Mouse (Mus musculus) cerebellum, adult (tissue): ENCODE results near the gene Zfp651.

Experiments
- ATAC-seq: cut with Nextera tagmentation; 2 replicates; pipeline ENCODE4 v1.9.2; 2017; ENCODE audit warnings: mild to moderate bottlenecking, moderate library complexity, mixed read lengths; ENCODE audit not compliant: insufficient number of reproducible peaks, low FRiP score, low TSS enrichment

Gene Zfp651

GRCm38 (mm10) chr9:121761787-121762186, 2.7 kb downstream of the Zfp651 start:
- ATAC-seq, result no peak

GRCm38 (mm10) chr9:121762248-121762647, 3.1 kb downstream of the Zfp651 start:
- ATAC-seq, result no peak

- no peak for ATAC-seq
Measured at GRCm38 (mm10) chr9:121762761-121763160, 3.6 kb downstream of the Zfp651 start.

DNA sequence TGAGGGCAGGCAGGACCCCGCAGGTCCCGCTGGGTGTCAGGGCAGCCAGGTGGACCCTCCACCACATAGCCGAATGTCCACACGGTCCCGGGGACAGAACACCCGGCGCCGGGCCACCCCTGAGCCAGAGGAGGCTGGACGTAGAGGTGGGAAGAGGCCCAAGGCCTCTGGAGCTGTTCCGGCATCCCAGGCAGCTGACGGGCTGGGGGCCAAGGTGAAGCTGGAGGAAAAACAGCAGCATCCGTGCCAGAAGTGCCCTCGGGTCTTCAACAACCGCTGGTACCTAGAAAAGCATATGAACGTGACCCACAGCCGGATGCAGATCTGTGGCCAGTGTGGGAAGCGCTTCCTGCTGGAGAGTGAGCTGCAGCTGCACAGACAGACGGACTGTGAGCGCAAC, 4.6 kb downstream of the Zfp651 start:
- no peak for ATAC-seq

GRCm38 (mm10) chr9:121765166-121765855, 6.2 kb downstream of the Zfp651 start:
- no peak for ATAC-seq

DNA sequence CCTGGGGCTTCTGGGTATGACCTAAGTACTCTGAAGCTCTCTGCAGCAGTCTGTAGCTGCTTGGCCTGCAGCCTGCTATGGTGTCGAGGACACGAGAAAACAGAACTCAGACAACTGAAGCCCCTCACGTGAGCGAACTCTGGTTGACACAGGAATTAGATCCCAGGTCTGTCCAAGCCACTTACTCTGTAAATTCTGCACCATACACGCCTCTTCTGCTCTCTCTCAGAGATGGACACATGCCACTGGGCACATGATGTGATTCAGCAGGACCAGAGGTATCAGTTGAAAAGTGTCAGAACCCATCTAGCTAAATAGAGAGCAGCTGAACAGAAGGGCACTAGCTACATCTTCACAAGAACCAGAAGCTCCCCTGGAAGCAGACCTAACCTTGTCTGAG, 13.3 kb downstream of the Zfp651 start:
- no peak for ATAC-seq

GRCm38 (mm10) chr9:121775951-121776350, 16.8 kb downstream of the Zfp651 start:
- ATAC-seq, result no peak

GRCm38 (mm10) chr9:121776511-121776910, 17.4 kb downstream of the Zfp651 start:
- no peak for ATAC-seq

DNA sequence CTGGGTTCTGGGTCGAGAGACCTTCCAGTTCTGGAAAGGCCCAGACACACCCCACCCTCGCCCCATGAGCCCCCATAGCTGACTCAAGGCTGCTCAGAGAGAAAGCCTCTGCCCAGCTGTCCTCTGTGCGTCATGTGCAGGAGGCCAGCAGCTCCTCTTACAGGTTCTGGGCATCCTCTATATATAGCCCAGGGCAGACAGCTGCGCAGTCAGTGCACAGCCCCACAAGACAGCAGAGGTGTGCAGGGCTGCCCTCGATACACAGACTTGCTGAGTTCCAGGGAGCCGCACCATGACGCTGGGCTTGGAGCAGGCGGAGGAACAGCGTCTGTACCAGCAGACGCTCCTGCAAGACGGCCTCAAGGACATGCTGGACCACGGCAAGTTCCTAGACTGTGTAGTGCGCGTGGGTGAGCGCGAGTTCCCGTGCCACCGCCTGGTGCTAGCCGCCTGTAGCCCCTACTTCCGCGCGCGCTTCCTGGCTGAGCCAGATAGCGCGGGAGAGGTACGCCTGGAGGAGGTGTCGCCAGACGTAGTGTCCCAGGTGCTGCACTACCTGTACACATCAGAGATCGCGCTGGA, 18.4 kb downstream of the Zfp651 start, which contains the start of gene Klhl40:
Gene Klhl40 (plus strand): TSS at position 124 of the 582 bp plus-strand sequence.
- no peak for ATAC-seq

DNA sequence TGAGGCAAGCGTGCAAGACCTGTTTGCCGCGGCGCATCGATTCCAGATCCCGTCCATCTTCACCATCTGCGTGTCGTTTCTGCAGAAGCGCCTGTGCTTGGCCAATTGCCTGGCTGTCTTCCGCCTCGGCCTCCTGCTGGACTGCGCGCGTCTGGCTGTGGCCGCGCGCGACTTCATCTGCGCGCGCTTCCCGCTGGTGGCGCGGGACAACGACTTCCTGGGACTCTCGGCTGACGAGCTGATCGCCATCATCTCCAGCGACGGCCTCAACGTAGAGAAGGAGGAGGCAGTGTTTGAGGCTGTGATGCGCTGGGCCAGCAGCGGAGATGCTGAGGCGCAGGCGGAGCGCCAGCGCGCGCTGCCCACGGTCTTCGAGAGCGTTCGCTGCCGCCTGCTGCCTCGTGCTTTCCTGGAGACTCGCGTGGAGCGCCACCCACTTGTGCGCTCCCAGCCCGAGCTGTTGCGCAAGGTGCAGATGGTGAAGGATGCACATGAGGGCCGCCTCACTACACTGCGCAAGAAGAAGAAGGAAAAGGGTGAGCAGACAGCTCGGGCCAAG, 19.0 kb downstream of the Zfp651 start:
- no peak for ATAC-seq

- no peak for ATAC-seq
Measured at GRCm38 (mm10) chr9:121784801-121785200, 25.7 kb downstream of the Zfp651 start.

- ATAC-seq, result no peak
Measured at GRCm38 (mm10) chr9:121785261-121785660, 26.1 kb downstream of the Zfp651 start.

DNA sequence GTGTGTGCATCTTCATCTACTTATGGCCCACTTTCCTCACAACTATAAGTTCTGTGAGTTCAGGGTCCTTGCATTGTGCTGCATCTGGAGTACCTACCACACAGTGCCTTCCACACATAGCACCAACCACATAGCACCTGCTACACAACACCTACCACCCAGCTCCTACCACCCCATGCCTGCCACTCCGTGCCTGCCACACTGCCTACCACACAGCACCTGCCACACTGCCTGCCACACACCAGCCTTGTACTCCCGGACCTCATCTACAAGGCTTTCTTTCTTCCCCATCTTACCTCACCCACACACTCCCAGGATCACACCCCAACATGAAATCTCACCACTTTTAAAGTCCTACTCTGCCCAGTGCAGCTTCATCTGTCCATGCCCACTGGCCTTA, 27.2 kb downstream of the Zfp651 start:
- ATAC-seq, result no peak

GRCm38 (mm10) chr9:121791206-121791605, 32.1 kb downstream of the Zfp651 start:
- ATAC-seq, result no peak

DNA sequence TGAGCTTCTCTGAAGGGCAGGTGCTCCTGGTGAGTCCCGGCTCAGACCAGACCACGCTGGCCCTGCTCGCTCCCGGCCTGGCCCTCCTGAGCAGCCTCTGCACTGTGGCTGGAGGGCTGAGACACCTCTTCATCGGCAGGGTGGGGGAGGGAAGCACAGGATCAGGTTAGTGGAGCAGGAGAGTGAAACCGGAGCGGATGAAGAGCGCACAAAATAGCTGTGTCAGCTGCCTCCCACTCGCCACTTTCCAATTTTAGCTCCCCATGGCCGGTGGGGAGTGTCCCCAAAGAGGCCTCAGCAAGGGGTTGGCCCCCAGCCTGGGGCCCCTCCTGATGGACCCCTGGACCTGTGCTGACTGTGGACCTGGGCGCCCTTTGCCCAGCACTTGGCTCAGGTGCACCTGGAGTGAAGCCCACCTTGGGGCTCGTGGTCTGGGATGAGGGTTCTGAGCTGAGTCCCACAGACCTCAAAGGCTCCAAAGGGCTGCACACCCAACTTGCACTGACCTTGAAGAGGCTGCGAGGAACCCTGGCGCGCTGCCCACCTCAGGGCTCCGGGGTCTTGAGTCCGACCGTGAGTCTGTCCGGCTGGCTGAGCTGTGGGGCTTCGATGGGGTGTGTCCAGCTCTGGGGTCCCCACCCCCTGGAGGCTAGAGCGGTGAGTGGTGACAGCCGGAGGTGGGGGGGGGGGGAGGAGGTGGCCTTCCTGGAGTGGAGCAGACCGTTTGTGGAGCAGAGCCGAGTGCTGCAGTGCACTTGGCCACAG, 32.8 kb downstream of the Zfp651 start, which contains the start of gene Hhatl:
Gene Hhatl (minus strand): TSS at position 751 of the 765 bp plus-strand sequence.
- no peak for ATAC-seq

DNA sequence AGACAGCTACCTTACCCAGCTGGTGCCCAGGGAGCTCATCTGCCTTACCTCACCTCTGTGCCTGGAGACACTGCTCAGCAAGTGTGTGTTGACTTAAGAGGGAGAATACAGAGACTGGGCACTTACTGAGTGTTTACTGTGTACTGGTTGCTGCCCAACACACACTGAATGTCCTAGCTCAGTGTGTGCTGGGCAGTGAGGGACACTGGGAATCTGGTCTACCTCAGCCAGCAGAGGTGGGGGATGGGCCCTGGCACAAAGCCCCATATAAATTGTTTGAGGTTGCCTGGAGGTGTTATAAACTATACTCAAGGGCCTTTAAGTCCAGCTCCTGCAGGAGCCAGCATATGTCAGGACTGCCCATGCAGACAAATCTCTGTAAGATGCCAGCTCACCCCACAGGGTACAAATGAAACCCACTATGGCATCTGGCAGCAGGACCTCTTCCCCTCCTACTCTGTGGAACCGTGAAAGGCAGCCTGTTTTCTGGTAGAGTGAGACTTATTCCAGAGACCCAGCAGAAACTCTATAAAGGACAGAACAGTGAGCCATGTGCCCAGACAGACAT, 35.9 kb downstream of the Zfp651 start:
- no peak for ATAC-seq

DNA sequence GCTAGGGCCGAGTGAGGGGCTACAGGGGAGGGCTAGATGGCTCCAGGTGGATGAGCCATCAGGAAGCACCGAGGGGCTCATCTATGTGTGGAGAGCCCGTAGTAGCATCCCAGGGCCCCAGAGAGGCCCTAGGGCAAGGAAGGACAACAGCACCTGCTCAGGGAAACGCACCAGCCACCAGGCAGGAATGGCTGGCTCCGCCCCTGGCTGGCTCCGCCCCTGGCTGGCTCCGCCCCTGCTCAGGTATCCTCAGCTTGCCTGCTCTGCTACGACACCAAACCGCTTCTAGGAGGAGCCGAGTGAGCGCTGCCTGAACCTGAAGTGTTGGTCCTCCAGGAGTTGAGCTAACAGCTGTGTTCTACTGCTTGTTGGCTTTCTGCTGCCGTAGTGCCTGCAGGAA, 38.6 kb downstream of the Zfp651 start:
- no peak for ATAC-seq

GRCm38 (mm10) chr9:121798887-121799520, 39.9 kb downstream of the Zfp651 start:
- no peak for ATAC-seq

GRCm38 (mm10) chr9:121802747-121803146, 43.6 kb downstream of the Zfp651 start:
- no peak for ATAC-seq

- ATAC-seq, result no peak
Measured at GRCm38 (mm10) chr9:121807546-121807945, 48.4 kb downstream of the Zfp651 start.
